Mouse (Mus musculus) megakaryocyte, embryonic 14.5 days (primary cell): ENCODE data around the gene Gm43064. TPM values are rescaled to one million over a fixed set of nuclear protein-coding genes. Genes with fewer than 3 reads are reported as not detected.

Source experiments
- H3K27me3 ChIP-seq: replicated peaks from 2 replicates; pipeline ENCODE3; 2012; ENCODE audit warnings: inconsistent platforms
- H3K36me3 ChIP-seq: replicated peaks from 2 replicates; pipeline ENCODE3; 2012; ENCODE audit warnings: low read length, inconsistent platforms, mixed read lengths
- H3K4me1 ChIP-seq: 2 replicates; pipeline ENCODE4 v1.6.1; 2012; ENCODE audit warnings: inconsistent platforms
- H3K4me3 ChIP-seq: replicated peaks from 2 replicates; pipeline ENCODE3; 2012; ENCODE audit warnings: moderate library complexity, mild to moderate bottlenecking, inconsistent platforms
- H3K9me3 ChIP-seq: 2 replicates; pipeline ENCODE4 v1.6.1; 2012; ENCODE audit warnings: inconsistent platforms
- FLI1 ChIP-seq: IDR thresholded peaks from 2 replicates; pipeline ENCODE4 v1.6.1; 2012; ENCODE audit warnings: low read length, inconsistent platforms, mixed read lengths
- GATA1 ChIP-seq: IDR thresholded peaks from 3 replicates; pipeline ENCODE4 v1.6.1; 2012; ENCODE audit warnings: mixed read lengths, low read length, inconsistent platforms, borderline replicate concordance
- polyA plus RNA-seq: library from polyadenylated mRNA; stranded (reverse); fragments of >175 nt; gene quantifications from 2 replicates; pipeline ENCODE4 v1.2.3, GENCODE M21; 2012; ENCODE audit warnings: low replicate concordance; ENCODE audit not compliant: insufficient read depth

Gm43064 gene
- polyA plus RNA-seq, 1 experiment = not detected

- no peaks in the 10 kb centered on the region for H3K36me3 ChIP-seq
- H3K9me3 ChIP-seq = no peaks in the 10 kb centered on the region
- peak overlapping the region; percentile 4 for H3K4me3 ChIP-seq
- H3K27me3 ChIP-seq = no peaks in the 10 kb centered on the region
- no peak for TF ChIP-seq FLI1
- TF ChIP-seq GATA1 = no peak
- peaks cover 46% of the 10 kb centered on the region for H3K4me1 ChIP-seq
Measured at GRCm38 (mm10) chr3:103852565-103853299, 43.4 kb downstream of the Gm43064 start.

- no peak overlapping the region for H3K4me3 ChIP-seq
- no peaks in the 10 kb centered on the region for H3K27me3 ChIP-seq
- no peaks in the 10 kb centered on the region for H3K9me3 ChIP-seq
- no peaks in the 10 kb centered on the region for H3K36me3 ChIP-seq
- H3K4me1 ChIP-seq = peaks cover 55% of the 10 kb centered on the region
- TF ChIP-seq GATA1 = no peak
- no peak for TF ChIP-seq FLI1
Measured at GRCm38 (mm10) chr3:103853804-103854203, 44.4 kb downstream of the Gm43064 start.

GRCm38 (mm10) chr3:103857036-103857805, 47.8 kb downstream of the Gm43064 start:
- H3K4me3 ChIP-seq = no peak overlapping the region
- H3K36me3 ChIP-seq = no peaks in the 10 kb centered on the region
- no peaks in the 10 kb centered on the region for H3K27me3 ChIP-seq
- no peaks in the 10 kb centered on the region for H3K9me3 ChIP-seq
- TF ChIP-seq GATA1 = no peak
- no peak for TF ChIP-seq FLI1
- H3K4me1 ChIP-seq = peaks cover 73% of the 10 kb centered on the region

GRCm38 (mm10) chr3:103857977-103858563, 48.7 kb downstream of the Gm43064 start:
- TF ChIP-seq GATA1 = no peak
- no peak for TF ChIP-seq FLI1
- Histone ChIP-seq H3K4me1 (peaks cover 72% of the 10 kb centered on the region), H3K4me3 (no peak overlapping the region), H3K27me3 (no peaks in the 10 kb centered on the region), H3K9me3 (no peaks in the 10 kb centered on the region), H3K36me3 (peaks cover under 1% of the 10 kb centered on the region)

DNA sequence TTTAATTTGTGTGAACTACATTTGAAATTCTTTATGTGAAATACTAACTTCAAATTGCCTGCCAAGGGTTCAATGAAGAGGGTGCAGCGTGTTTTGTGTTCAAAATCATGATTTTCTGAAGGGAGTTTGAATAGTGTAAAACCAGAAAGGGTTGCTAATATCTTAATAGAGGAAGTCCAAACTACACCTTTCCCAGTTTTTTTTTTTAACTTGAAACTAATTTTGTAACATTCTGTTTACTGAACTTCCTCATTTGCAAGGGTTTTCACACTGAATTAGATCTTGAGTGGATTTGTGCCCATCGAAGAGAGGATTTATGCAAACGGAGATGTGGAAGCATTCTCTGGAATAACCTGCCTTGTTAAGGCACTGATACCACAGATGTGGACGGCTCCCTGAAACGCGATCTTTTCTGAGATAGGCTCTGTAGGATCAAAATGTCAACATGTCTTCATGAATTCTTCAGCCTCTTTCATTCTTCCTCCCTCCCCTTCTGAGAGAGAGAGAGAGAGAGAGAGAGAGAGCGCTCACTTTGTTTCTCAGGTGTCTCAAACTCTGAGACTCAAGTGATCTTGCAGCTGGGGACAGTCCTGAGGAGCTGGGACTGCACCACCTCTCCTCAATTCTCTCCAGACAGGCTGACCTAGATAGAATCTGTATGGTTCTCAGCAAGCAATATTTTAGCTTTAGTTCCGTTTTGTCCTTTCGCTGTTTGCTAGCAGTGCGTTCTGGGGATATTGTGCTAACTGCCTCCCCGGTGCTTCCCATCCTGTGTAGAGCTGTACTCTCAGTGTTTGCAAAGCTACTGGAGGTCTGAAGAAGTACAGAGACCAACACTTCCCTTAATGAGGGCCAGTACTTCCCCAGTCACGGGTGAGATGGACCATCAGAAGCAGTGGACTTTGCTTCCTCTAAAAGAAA, 49.8 kb downstream of the Gm43064 start, which contains the start of gene Ptpn22:
Ptpn22 (plus strand) TSS at position 915 of the 921 bp plus-strand sequence.
- peaks cover 6% of the 10 kb centered on the region for H3K36me3 ChIP-seq
- H3K4me3 ChIP-seq = peak within 1 kb of the TSS; percentile 90
- no peaks in the 10 kb centered on the region for H3K9me3 ChIP-seq
- no peaks in the 10 kb centered on the region for H3K27me3 ChIP-seq
- TF ChIP-seq GATA1 = no peak
- TF ChIP-seq FLI1 = no peak
- H3K4me1 ChIP-seq = peaks cover 73% of the 10 kb centered on the region

- Histone ChIP-seq H3K9me3 (no peaks in the 10 kb centered on the region), H3K4me1 (peaks cover 75% of the 10 kb centered on the region), H3K27me3 (no peaks in the 10 kb centered on the region), H3K36me3 (peaks cover 7% of the 10 kb centered on the region), H3K4me3 (peak overlapping the region; percentile 90)
- TF ChIP-seq GATA1 (no peak), FLI1 (no peak)
Measured at GRCm38 (mm10) chr3:103859851-103860391, 50.5 kb downstream of the Gm43064 start.

GRCm38 (mm10) chr3:103862721-103863220, 53.4 kb downstream of the Gm43064 start:
- no peak overlapping the region for H3K4me3 ChIP-seq
- peaks cover 20% of the 10 kb centered on the region for H3K36me3 ChIP-seq
- H3K4me1 ChIP-seq = peaks cover 68% of the 10 kb centered on the region
- no peaks in the 10 kb centered on the region for H3K27me3 ChIP-seq
- no peaks in the 10 kb centered on the region for H3K9me3 ChIP-seq
- TF ChIP-seq GATA1 (no peak), FLI1 (no peak)

- no peak for TF ChIP-seq FLI1
- TF ChIP-seq GATA1 = no peak
- Histone ChIP-seq H3K4me1 (peaks cover 61% of the 10 kb centered on the region), H3K36me3 (peaks cover 20% of the 10 kb centered on the region), H3K4me3 (no peak overlapping the region), H3K9me3 (no peaks in the 10 kb centered on the region), H3K27me3 (no peaks in the 10 kb centered on the region)
Measured at GRCm38 (mm10) chr3:103864200-103864599, 54.8 kb downstream of the Gm43064 start.
